Mouse (Mus musculus) heart, postnatal 4 days (tissue): ENCODE data around the gene Hnrnpul2. TPM values are rescaled to one million over a fixed set of nuclear protein-coding genes. Genes with fewer than 3 reads are reported as not detected.

ENCODE experiments used
- DNase-seq: peaks from one replicate; pipeline ENCODE4 v3.0.0; 2021
- total RNA-seq, 2 experiments: library from RNA; stranded (reverse); gene quantifications; 2 replicates each; pipeline ENCODE4 v1.2.3; 2021

Gene Hnrnpul2
- total RNA-seq = 10 to 100 TPM; 53.5 to 56.0 TPM

DNA sequence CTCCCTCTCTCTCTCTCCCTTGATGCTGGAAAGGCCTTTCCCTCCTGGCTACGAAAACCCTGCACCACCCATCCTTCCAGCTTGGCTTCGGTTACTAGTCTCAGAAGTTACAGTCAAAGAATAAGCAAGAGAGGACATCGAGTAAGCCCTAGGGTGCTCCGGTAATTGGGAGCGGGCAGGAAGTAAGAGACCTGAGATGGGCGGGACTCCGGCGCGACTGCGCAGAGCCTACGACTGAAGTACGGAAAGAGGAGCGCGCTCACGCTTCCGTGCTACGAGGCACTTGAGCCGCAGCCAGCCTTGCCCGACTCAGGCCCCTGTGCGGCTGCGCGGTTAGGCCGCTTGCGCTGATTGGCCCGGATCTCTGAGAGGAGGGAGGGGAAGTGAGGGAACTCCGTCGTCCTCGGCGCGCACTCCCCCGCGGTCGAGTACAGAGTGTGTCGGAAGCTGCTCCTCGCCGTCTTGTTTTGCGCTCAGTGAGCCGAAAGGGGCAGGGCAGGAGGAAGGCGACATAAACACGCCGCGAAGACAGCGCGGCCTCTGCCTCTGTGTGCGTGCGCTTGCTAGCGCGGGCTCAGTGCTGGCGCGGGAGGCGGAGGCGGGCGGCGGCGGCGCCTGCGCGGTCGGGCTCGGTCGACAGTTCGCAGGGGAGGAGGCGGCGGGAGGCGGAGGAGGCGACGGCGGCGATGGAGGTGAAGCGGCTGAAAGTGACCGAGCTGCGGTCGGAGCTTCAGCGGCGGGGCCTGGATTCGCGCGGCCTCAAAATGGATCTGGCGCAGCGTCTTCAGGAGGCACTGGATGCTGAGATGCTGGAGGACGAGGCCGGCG, at the start of gene Hnrnpul2:
TSS of gene Hnrnpul2 (plus strand) at position 415 of the 828 bp plus-strand sequence.
- peak; percentile 98 for DNase-seq

DNA sequence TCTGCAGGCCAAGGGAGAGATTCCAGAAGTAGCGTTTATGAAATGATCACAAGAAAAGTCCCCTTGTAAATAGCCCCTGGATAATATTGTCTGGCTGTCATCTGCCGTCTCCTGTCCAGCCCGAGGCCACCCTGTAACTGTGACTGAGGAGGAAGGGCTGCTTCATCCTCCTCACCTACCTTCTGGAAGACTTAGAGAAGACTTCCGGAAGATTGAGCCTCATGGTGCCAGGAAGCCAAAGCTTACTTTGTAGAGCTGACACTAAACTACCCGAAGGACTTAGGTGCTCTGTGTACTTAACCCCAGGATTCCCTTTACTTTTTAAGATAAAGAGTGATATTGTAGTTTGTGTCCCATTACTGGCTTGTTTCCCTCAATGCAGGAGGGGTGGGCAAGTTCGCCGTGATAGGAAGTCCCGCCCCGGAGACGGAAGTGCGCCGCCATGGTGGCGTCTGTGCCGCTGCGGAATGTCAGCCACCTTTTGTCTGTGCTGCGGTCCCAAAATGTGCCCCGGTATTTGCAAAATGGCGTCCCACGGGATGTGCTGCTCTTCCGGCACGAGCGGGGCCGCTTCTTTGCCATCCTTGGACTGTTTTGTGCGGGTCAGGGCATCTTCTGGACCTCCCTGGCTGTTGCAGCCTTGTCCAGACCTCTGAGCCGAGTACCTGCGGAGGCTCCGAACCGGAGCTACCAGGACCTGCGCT, 49.1 kb upstream of the Hnrnpul2 start, which contains the start of gene Tmem223:
TSS of gene Tmem223 (plus strand) at position 430 of the 704 bp plus-strand sequence.
- DNase-seq = peak; percentile 88

DNA sequence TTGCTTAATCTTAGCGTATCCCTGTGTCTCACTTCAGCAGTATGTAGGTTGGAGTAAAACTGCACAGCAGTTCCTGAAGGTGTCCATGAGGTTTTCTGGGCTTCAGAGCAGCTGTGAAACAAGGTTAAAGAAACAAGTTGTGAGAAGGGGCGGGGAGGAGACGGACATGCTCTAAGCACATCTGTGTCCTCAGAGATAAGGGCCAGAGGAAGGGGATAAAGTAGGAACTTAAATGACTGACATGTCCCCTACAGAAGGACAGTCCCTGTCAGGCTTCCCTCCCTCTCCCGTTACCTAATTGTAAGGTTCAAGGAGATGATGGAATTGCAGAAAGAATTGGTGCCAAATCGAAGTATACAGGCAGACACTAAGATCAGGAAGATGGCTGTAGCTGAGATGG, 46.8 kb upstream of the Hnrnpul2 start:
- no peak for DNase-seq

GRCm38 (mm10) chr19:8773409-8773808, 46.4 kb upstream of the Hnrnpul2 start:
- DNase-seq = no peak

GRCm38 (mm10) chr19:8774086-8774835, 45.5 kb upstream of the Hnrnpul2 start, which contains the start of gene Tmem179b:
TSS of gene Tmem179b (minus strand) at chr19:8774467.
- DNase-seq = peak; percentile 97

DNA sequence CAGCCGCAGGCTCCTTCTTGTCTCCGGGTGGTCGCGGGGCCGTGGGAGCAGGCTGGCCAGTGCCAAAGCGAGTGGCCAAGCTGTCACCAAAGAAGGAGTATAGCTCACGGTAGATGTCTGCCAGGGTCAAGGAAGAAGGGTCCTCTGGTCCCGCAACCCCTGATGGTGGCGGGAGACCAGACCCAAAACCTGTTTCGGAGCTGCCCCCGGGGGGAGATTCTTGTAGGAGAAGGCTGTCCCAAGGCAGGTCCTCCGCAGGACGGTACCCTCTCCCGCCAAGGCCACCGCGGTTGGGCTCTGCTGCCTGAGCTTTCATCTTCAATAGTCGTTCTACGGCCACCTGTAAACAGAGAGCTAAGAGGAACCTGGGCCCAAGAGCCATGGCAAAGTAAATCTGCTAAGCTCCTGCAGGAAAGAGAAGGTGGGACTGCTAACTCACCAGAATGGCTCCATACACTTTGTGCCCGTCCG, 44.8 kb upstream of the Hnrnpul2 start:
- no peak for DNase-seq

DNA sequence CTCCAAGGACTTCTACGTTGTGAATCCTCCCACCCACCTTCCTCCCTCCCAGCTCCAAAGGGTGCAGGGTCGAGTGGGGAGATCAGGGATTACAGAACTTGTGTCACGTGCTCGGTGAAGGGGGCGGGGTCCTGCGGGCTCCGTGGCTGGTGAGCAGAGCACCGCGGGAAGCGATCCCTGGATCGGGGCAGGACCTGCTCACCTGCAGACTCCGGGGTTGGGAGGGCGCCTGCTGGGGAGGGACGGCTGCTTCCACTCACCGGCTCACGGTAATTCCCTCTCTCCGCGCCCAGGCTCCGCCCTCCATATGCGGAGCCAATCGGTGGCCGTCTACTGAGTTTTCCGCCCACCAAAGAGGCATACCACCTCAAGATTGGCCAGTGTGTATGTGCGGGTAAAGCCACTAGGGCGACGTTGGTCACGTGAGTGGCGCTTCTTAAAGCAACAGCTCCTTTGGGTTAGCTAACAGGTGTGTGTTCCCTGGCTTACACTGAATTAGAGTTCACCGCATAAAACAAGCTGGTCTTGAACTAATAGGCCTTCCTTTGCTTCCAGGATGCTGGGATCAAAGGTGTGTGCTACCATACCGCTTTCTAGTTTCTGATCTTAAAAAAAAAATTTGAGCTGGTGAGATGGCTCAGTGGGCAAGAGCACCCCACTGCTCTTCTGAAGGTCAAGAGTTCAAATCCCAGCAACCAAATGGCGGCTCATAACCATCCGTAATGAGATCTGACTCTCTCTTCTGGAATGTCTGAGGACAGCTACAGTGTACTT, 33.6 kb upstream of the Hnrnpul2 start, which contains the start of gene Taf6l:
TSS of gene Taf6l (minus strand) at position 410 of the 774 bp plus-strand sequence.
- DNase-seq = peak; percentile 90

DNA sequence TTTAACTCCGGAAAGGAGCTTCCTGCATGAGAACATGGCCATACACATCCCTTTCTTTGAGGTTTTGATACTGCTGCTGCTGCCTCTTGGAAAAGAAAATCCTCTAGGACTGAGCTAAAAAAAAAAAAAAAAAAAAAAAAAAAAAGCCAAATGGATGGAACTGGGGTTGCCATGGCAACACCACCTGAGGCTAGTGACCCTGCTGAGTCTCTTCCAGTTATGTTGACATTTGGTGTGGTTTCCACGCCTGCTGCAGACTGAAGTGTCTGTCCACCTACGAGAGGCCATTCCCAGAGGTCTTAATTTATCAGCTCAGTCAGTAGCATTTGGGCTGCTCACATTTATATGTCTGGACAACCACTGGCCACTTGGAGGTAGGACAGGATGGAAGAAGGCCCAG, 31.3 kb upstream of the Hnrnpul2 start:
- no peak for DNase-seq

- no peak for DNase-seq
These were observed 30.6 kb upstream of the Hnrnpul2 start for GRCm38 (mm10) chr19:8789171-8789570.

GRCm38 (mm10) chr19:8790171-8790570, 29.6 kb upstream of the Hnrnpul2 start:
- DNase-seq = no peak

- peak; percentile 92 for DNase-seq
These were observed 21.4 kb upstream of the Hnrnpul2 start, which contains the start of gene Polr2g for GRCm38 (mm10) chr19:8798264-8798946. TSS of gene Polr2g (minus strand) at chr19:8798577.

GRCm38 (mm10) chr19:8798947-8799315, 20.9 kb upstream of the Hnrnpul2 start:
- DNase-seq = no peak

DNA sequence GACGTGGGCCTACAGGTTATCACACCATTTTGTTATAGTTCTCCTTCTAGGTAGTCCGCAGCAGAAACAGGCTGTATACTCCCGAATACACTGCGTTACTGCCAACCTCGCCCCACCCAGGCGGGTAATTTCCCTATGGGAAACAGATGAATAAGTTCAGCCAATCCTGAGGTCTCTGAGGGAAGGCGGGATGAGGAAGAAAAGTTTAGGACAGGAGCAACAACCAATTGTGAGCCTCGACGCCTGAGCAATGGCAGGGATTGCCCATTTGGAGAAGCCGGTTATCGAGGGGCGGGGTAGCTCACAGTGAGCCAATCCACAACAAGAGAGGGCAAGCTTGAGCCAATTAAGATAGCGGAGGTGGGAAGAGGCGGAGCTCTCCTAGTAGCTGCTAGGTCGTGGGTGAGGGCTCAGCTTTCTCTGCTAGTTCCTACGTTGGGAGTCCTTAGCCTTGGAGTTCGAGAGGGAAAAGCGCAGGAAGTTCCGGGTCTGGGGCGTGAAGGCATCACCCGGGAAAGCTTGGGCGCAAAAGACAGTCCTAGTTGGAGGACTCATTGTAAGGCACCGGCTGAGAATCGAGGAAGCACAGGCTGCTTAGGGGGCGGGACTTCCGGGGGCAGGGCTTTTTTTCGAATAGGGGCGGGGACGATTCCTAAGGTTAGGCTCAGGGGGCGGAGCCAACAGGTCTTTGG, 17.5 kb upstream of the Hnrnpul2 start, which contains the start of gene Zbtb3:
TSS of gene Zbtb3 (plus strand) at position 426 of the 692 bp plus-strand sequence.
- peak; percentile 93 for DNase-seq

DNA sequence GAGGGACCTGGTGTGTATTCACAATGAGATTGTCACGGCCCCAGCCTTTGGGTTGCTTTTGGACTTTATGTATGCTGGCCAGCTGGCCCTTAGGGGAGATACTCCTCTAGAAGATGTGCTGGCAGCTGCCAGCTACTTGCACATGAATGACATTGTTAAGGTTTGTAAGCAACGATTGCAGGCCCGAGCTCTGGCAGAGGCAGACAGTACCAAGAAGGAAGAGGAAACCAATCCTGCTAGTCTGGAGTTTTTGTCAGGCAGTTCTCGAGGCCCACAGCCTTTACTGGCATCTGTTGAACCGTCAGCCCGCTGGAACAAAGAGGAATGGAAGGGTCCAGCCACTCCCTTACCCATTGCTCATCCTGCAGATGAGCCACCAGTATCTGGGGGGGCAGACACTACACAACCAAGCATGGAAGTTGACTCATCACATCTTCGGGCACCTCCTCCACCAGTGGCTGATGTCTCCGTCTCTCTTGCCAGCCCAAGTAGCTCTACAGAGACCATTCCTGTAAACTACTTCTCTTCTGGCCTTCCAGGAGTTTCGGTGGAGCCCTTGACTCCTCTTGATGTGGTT, 16.5 kb upstream of the Hnrnpul2 start:
- no peak for DNase-seq

DNA sequence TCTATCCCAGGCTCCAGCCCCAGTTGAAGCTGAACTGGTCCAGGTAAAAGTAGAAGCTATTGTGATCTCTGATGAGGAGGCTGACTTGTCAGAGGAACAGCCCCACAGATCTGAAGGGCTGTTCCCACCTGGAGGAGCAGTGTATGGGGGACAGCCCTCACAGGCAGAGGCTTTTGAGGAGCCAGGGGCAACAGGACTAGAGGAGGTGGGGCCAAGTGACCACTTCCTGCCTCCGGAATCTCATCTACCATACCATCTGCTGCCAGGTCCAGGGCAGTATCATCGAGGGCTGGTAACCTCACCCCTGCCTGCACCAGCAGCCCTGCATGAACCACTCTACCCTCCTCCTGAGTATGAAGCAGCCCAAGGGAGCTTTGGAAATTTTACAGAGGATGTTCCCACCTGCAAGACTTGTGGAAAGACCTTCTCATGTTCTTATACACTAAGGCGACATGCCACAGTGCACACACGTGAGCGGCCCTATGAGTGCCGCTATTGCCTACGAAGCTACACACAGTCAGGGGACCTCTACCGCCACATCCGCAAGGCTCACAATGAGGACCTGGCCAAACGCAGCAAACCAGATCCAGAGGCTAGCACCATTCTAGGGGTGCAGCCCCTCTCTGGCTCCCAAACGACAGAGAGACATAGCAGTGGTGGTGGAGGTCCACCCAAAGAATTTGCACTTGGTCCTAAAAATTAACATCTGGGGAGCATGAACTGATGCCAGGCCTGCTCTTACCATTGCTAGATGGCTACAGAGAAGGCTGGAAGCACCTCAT, 15.7 kb upstream of the Hnrnpul2 start:
- no peak for DNase-seq

DNA sequence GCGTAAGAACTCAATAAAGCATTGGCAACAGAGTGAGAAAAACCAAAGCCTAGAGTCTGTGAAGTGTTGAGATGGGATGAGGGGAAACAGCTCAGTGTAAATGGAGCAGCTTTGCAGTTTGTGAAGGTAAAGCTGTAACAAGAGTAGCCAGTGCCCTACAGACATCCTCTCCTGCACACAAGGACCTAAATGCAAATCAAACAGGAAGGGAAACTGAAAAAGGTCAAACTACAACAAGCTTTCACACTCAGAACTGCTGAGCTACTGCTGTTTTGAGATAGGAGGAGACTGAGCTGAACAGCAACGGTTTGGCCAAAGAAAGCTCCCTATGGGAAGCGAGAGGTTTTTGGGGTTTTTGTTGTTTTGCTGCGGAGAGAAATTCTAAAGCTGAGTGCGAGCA, 13.0 kb upstream of the Hnrnpul2 start:
- no peak for DNase-seq

DNA sequence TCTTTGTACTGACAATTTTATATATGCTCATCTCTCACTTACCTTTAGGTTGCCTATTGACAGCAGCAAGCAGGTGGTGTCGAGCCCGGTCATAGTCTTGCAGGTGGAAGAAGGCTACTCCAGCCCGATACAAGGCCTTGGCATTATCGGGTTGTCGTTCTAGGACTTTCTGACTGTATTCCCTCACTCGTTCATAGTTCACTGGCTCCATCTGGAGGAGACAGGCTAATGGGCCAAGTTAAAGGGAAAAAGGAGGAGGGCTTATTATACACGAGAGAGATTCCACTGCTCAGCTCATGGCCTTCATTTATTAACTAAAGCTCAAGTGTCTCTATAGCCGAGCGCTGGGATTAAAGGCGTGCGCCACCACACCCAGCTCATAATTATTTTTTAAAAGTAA, 4.0 kb upstream of the Hnrnpul2 start:
- no peak for DNase-seq

DNA sequence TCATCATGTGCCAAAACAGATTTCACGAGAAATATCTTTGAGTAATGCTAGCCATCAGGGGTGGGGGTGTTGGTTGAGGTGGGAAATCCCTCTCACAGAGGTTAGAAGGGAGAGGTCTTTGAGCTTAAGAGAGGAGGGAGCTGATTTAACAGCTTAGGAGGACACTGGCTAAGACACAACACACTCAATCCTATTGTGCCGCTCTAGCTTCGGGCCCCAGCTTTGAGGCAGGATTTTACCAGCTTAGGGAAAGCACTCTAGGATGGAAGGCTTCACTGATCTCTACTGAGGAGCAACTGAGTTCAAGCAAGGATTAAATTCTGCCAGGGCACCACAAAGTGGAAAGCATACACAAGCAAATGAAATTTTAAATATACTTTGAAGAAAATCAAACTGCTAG, 2.8 kb upstream of the Hnrnpul2 start:
- no peak for DNase-seq

- no peak for DNase-seq
These were observed 1.5 kb upstream of the Hnrnpul2 start for GRCm38 (mm10) chr19:8818301-8818798.
